Mouse (Mus musculus): ENCODE results near the gene Slc9a6.

The Slc9a6 gene

DNA sequence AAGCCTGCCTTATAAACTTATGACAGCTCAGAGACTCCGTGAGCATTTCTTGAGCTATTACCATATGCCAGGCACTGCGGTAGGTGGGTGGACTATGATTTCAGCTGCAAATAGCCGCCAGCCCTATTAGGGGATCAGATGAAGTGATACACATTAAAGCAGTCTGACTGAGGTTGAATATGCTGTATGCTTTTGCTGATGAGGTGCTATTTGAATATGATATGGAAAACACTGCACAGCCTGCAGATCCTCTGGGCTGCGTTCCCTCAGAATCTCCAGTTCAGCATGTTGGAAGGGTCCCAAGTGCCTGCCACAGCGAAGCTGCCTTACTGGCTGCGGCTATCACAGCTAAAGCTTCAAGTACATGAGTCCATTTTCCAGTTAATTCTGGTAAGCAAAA, 57.7 kb downstream of the Slc9a6 start:
- no peak for DNase-seq

DNA sequence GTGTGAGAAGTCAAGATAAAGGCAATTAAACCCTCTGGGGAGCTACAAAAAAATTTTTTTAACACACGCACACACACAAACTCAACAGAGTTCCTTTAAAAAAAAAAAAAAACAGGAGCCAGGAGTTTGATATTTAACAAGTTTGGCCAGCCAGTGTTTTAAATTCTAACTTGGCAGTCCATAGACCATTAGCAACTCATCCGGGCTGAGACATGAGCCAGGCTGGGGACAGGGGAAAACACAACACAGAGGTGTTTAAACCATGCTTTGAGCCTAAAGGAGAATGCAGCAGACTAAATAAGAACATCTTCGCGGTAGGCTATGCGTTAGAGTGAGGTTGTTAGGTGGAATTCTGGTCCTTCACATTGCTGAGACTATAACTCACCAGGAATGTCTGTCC, 58.5 kb downstream of the Slc9a6 start:
- no peak for DNase-seq

GRCm38 (mm10) chrX:56668501-56668900, 58.9 kb downstream of the Slc9a6 start:
- no peak for DNase-seq

DNA sequence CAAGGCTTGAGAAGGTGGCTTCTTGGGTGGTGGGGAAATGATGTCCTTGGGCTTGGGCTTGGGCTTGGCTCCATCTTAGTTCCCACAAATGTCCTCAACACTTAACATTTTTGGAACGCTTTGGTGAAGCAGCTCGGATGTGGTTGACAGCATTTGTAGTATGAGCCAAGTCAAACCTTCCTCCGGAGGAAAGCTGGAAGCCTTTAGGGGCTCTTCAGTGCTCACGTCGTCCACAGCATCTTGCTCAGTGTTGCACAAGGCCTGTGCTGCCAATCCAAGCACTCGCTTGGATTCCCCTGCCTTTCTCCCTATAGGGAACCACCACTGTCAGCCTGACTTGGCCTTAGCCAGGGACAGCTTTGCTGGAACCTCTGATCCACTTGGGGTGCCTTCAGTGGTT, 66.0 kb downstream of the Slc9a6 start:
- DNase-seq, result no peak

GRCm38 (mm10) chrX:56677736-56678135, 68.2 kb downstream of the Slc9a6 start:
- no peak for DNase-seq

DNA sequence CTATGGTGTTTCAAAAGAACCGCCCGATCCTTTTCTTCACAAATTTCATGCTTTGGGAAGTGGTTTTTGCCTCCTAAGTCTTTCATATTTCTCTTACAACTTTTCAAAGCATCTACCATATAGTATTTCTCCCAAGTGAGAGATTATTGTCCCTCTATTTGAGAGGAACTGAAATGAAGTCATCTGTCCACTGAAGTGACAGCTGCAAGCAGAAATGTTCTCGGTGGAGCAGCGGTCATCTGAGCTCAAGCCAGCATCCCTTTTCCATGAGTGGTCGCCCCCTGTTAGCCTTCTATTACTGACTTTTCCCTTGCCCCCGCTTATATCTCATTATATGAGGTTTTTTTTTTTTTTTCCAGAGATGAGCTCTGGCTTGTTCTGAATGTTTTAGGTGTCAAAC, 69.5 kb downstream of the Slc9a6 start:
- DNase-seq, result no peak

DNA sequence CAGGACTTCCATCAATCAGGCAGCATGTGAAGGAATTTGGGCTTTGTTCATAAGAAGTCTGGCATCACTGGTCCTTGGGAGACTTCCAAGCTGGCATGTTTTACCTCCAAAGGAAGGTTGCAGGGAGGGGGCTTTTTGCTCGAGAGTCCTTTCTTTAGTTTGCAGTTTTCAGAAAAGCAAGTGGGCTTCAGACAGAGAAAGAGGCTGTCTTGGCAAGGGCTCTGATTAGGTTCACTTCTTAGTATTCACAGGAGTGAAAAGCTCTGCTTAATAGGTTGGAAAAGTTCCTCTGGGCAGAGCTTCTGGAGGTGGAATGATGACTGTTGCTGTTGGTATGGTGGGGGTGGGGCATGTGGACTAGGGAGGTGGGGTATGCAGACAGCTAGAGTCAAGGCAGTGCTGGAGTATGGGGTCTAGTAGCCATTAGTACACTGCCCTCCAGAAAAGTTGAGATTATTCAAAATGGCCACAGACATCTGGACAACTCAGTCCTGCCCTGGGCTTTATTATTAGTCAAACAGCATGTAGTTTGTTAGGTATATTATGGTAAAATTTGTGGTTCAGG, 72.7 kb downstream of the Slc9a6 start:
- no peak for DNase-seq

GRCm38 (mm10) chrX:56683521-56683920, 74.0 kb downstream of the Slc9a6 start:
- DNase-seq, result no peak

DNA sequence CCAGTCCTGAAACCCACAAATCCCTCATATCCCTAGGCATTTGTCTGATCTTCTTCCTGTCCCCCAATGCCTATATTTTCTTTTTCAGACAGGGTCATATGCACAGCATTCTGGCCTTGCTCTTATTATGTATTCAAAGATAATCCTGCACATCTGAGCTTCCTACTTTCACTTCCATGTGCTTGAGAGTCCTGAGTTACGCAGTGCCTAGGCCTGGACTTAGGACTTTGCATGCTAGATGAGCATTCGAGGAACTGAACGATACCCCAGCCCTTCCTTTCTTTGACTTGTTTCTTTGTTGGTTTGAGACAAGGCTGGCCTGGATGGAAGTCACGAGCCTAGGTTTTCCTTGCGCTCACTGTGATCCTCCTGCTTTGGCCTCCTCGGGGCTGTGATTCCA, 83.0 kb downstream of the Slc9a6 start:
- DNase-seq, result no peak

DNA sequence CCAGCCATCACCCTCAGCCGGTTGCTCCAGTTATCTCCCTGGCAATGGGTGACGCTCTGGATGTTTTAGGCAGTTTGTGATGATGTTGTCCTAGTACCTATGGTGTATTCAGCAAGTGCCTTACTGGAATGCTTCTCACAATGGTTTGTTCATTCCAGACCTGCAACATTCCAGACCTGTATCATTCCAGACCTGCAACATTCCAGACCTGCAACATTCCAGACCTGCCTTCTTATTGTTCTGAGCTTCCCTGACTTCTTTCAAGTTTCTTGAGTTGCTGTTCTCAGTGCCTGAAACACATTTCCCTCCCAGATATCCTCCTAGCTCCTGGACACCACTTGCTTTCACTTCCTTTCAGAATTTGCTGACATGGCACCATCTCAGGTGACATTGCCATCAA, 85.0 kb downstream of the Slc9a6 start:
- DNase-seq, result no peak

GRCm38 (mm10) chrX:56697199-56697780, 87.7 kb downstream of the Slc9a6 start:
- no peak for DNase-seq

DNA sequence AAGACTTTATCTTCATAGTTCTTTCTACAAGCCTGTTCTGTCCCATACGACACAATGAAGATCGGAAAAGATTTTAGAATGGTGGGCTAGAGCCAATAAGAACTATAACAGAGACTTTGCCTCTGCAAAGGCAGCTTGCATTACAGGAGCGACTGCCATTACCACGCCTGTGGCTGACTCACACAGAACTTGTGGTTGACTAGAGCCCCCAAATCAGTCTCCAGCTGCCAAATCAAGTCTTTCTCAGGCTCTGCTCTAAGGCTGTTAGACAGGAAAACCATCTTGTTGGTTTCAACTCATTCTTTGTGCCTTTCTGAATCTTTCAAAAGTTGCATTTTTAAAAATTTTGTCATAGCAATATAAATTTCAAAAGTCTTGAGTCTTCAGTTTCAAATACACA, 88.3 kb downstream of the Slc9a6 start:
- no peak for DNase-seq

GRCm38 (mm10) chrX:56701261-56701660, 91.7 kb downstream of the Slc9a6 start:
- DNase-seq, result no peak

DNA sequence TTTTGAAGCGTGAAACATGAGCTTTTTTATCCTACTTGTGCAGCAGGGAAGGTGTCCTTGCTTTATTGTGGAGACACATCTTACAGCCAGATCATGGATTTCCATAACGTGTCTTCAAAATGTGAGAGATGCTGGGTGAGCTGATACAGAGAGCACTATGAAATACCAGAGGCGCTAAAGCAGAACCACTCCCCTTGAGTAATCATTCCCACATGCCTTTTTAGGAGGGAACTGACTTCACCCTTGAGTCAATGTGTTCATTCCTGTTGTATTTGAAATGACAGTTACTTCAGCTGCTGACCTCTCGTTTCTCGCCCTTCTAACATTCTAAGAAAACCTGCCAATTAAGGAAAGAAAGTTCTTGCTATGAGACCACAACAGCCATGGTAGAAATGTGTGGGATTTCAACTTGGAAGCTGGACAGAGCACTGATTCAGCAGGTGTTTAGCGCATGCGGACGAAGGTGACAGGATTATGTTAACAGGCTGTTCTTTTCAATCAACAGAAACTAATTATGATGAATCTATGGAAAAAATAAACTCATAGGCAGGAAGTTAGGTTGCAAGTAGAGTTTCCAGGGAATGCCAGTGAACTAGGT, 94.5 kb downstream of the Slc9a6 start:
- DNase-seq, result no peak

DNA sequence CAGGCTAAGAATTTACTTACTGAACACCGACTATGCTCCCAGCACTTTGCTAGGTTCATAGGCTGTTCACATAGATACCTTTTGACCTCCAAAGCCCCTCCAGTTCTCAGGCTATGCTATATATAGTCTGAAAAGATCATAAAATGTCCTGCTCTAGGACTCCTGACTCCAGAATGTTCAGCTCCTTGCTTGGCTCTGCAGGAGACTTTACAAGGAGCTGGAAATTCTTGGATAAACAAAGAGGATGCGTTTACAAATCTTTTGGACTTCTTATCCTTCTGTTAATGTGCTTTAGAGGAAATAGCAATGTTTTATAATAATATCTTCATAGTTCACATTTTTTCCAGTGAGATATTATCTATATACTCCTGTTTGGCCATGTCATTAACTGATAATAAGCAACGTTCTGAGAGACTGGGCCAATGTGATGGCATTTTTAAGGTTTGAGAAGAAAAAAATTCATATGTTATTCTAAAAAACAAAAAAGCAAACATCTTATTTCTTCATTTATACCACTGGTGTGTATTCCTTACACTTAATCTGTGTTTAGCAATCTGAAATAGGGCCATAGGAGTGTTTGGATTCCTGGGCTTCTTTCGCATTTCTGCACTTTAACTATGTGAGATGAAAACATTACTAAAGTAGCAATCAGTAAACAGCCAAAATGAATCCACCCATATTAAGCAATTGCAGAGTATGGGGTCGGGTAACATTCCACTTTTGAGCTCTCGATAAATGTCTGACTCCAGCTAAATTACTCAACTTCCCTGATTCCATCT, 99.2 kb downstream of the Slc9a6 start:
- DNase-seq, result no peak

DNA sequence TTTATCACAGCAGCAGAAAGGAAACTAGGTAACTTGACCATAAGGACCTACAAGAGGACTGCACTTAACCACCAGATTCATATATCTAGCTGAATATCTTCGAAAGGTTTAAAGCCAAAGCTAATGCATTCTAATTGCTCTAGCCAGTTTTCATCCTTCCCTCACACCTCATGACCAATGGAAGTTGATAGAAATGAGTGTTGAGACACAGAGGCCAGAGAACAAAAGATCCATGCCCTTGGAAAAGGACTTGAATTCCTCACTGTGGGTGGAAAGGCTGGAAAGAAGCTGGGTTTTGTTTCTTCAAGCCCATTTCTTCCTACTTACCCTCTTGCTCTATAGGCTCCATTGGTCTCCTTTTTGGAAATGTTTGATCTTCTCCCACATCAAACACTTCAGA, 101.0 kb downstream of the Slc9a6 start:
- no peak for DNase-seq

DNA sequence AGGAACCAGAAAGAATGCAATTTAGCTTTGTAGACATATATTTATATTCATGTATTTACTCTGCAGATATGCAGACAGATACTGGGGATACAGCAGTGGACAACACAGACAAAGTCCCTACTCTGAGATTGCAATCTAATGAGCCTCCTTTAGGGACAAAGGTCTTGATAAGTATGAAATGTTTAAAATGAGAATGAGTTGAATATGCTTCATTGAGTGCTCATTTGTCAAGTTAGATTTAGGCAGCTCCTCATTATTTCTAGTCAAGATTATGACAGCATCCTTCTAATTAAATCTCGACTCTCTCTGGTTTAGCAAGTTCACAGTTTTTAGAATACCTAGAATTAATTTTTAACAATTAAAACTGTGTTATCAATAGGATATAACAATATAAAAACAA, 103.1 kb downstream of the Slc9a6 start:
- no peak for DNase-seq
